Mouse (Mus musculus) lung, postnatal 14 days (tissue): ENCODE measurements around the gene Acvr2b.
A peak's percentile ranks its signal among the peaks of the same experiment; 100 is the strongest.
"Not testable (repeated sequence)": the region's sequence is repeated elsewhere in the genome, so short reads cannot be mapped to it uniquely, and the experiment has no call there.

Experiments used
- DNase-seq: peaks from one replicate; pipeline ENCODE4 v3.0.0; 2021

Acvr2b gene

GRCm38 (mm10) chr9:119401801-119402214, at the start of gene Acvr2b:
Gene Acvr2b, plus strand, starts transcription at chr9:119402118.
- DNase-seq, result peak; percentile 97

- no peak for DNase-seq
Observed at GRCm38 (mm10) chr9:119353926-119354325, 48.0 kb upstream of the Acvr2b start.

GRCm38 (mm10) chr9:119355943-119356342, 46.0 kb upstream of the Acvr2b start:
- no peak for DNase-seq

- DNase-seq, result peak; percentile 96
Observed at GRCm38 (mm10) chr9:119357331-119358057, 44.4 kb upstream of the Acvr2b start, which contains the start of gene Xylb. Gene Xylb, plus strand, starts transcription at chr9:119357381.

GRCm38 (mm10) chr9:119358058-119358429, 43.9 kb upstream of the Acvr2b start:
- no peak for DNase-seq

- no peak for DNase-seq
Observed at GRCm38 (mm10) chr9:119361416-119361815, 40.5 kb upstream of the Acvr2b start.

- DNase-seq, result no peak
Observed at GRCm38 (mm10) chr9:119363229-119363628, 38.7 kb upstream of the Acvr2b start.

GRCm38 (mm10) chr9:119365284-119365683, 36.6 kb upstream of the Acvr2b start, which contains the start of gene Slc22a14:
Gene Slc22a14, minus strand, starts transcription at chr9:119365553.
- no peak for DNase-seq

GRCm38 (mm10) chr9:119368367-119368766, 33.6 kb upstream of the Acvr2b start:
- no peak for DNase-seq

- not testable (repeated sequence) for DNase-seq
Observed at GRCm38 (mm10) chr9:119370770-119371169, 31.1 kb upstream of the Acvr2b start.

- no peak for DNase-seq
Observed at GRCm38 (mm10) chr9:119371251-119371650, 30.7 kb upstream of the Acvr2b start.

- no peak for DNase-seq
Observed at GRCm38 (mm10) chr9:119375008-119375407, 26.9 kb upstream of the Acvr2b start.

GRCm38 (mm10) chr9:119375556-119375955, 26.4 kb upstream of the Acvr2b start:
- DNase-seq, result no peak

GRCm38 (mm10) chr9:119378231-119378630, 23.7 kb upstream of the Acvr2b start:
- DNase-seq, result no peak

- DNase-seq, result no peak
Observed at GRCm38 (mm10) chr9:119382603-119383002, 19.3 kb upstream of the Acvr2b start.

- peak; percentile 35 for DNase-seq
Observed at GRCm38 (mm10) chr9:119388956-119389355, 13.0 kb upstream of the Acvr2b start.

- DNase-seq, result no peak
Observed at GRCm38 (mm10) chr9:119390214-119390613, 11.7 kb upstream of the Acvr2b start.

GRCm38 (mm10) chr9:119394808-119395207, 7.1 kb upstream of the Acvr2b start:
- DNase-seq, result no peak

GRCm38 (mm10) chr9:119401351-119401750, 567 bp upstream of the Acvr2b start:
- peak; percentile 14 for DNase-seq

GRCm38 (mm10) chr9:119402253-119403235, 626 bp downstream of the Acvr2b start:
- DNase-seq, result peak; percentile 38

- DNase-seq, result peak; percentile 30
Observed at GRCm38 (mm10) chr9:119403236-119403641, 1.3 kb downstream of the Acvr2b start.

GRCm38 (mm10) chr9:119404090-119404489, 2.2 kb downstream of the Acvr2b start:
- DNase-seq, result no peak

GRCm38 (mm10) chr9:119407884-119408283, 6.0 kb downstream of the Acvr2b start:
- DNase-seq, result no peak
